Mouse (Mus musculus) lung, embryonic 15.5 days (tissue): Measurements from ENCODE around the gene Arhgef2. TPM values are rescaled to one million over a fixed set of nuclear protein-coding genes. Genes with fewer than 3 reads are reported as not detected.
A peak's percentile ranks its signal among the peaks of the same experiment; 100 is the strongest.

Experiments used
- ATAC-seq: fragments of 200-750 bp; cut with Nextera tagmentation; 2 replicates; pipeline ENCODE4 v1.8.0; 2017; ENCODE audit warnings: moderate number of reproducible peaks, borderline replicate concordance; ENCODE audit not compliant: low FRiP score, low TSS enrichment; ENCODE audit errors: extremely low read depth
- H3K27ac ChIP-seq: fragments of 300-500 bp; sonication (generic); 2 replicates; pipeline ENCODE4 v1.5.1; 2015; ENCODE audit warnings: moderate library complexity, mild to moderate bottlenecking, inconsistent platforms
- H3K27me3 ChIP-seq: fragments of 300-500 bp; sonication (generic); 2 replicates; pipeline ENCODE4 v1.6.1; 2015; ENCODE audit warnings: inconsistent platforms
- H3K36me3 ChIP-seq: fragments of 300-500 bp; sonication (generic); 2 replicates; pipeline ENCODE4 v1.6.1; 2015; ENCODE audit warnings: inconsistent platforms
- H3K4me1 ChIP-seq: fragments of 300-500 bp; sonication (generic); 2 replicates; pipeline ENCODE4 v1.6.1; 2015; ENCODE audit warnings: inconsistent platforms
- H3K4me2 ChIP-seq: fragments of 300-500 bp; sonication (generic); 2 replicates; pipeline ENCODE4 v1.6.1; 2015; ENCODE audit warnings: inconsistent platforms, mild to moderate bottlenecking, moderate library complexity
- H3K4me3 ChIP-seq: fragments of 300-500 bp; sonication (generic); 2 replicates; pipeline ENCODE4 v1.5.1; 2015; ENCODE audit warnings: mild to moderate bottlenecking, inconsistent platforms
- H3K9ac ChIP-seq: fragments of 300-500 bp; sonication (generic); 2 replicates; pipeline ENCODE4 v1.6.1; 2015; ENCODE audit warnings: inconsistent platforms
- H3K9me3 ChIP-seq: fragments of 300-500 bp; sonication (generic); 2 replicates; pipeline ENCODE4 v1.6.1; 2016; ENCODE audit warnings: inconsistent platforms
- WGBS: fragments of 180-500 bp; shearing (Covaris S2); methylation state at CpG from one replicate; pipeline ENCODE4 v1.1.7; 2015; 5-methylcytosine and 5-hydroxymethylcytosine counted together
- polyA plus RNA-seq: library from polyadenylated mRNA; unstranded; fragments of >200 nt; fragmentation: Nextera tagmentation; extraction: Ambion mirVana; gene quantifications from 2 replicates; pipeline ENCODE4 v1.2.1, GENCODE M21; 2015

Gene Arhgef2
- polyA plus RNA-seq, 1 experiment from 2014 or later, result 116 TPM

DNA sequence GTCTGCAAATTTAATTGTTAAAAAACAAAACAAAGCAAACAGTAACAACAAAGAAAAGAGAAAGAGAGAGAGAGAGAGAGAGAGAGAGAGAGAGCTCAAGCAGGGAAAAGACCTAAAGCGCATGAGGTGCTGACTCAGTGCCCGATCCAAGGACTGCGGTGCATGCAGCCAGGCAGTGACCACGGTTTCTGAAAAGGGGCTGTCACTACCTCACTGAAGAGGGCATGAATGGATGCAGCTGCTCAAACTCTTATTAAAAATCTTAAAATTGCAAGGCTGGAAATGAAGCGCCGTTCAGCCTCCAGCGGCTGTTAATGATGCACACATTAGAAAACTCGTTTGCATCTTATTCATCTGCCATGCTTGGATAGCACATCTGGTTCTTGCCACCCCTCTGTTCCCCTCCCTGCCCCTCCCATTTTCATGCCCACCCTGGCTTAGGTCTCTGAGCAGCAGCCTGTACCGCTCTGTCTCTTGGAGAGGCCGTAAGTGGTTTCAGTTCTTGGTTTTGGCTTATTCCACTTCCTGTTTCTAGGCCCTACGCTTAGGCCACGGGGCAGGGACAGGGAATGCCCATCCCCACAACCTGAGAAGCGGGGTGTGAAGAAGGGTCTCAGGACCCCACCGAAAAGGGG, 42.1 kb downstream of the Arhgef2 start:
- no peak for ATAC-seq
- Histone ChIP-seq H3K4me3 (no peak overlapping the region), H3K36me3 (peaks cover 53% of the 10 kb centered on the region), H3K27me3 (no peaks in the 10 kb centered on the region), H3K4me2 (no peak overlapping the region), H3K9ac (no peak overlapping the region), H3K4me1 (peaks cover 5% of the 10 kb centered on the region; the same call in 1 of the 2 replicates), H3K9me3 (no peaks in the 10 kb centered on the region), H3K27ac (no peak overlapping the region)
- WGBS, result 87% methylated on average over 14 of the region's 14 CpGs

GRCm38 (mm10) chr3:88648452-88649168, 42.8 kb downstream of the Arhgef2 start:
- no peak for ATAC-seq
- 82% methylated on average over 12 of the region's 12 CpGs for WGBS
- peaks cover 46% of the 10 kb centered on the region for H3K36me3 ChIP-seq

DNA sequence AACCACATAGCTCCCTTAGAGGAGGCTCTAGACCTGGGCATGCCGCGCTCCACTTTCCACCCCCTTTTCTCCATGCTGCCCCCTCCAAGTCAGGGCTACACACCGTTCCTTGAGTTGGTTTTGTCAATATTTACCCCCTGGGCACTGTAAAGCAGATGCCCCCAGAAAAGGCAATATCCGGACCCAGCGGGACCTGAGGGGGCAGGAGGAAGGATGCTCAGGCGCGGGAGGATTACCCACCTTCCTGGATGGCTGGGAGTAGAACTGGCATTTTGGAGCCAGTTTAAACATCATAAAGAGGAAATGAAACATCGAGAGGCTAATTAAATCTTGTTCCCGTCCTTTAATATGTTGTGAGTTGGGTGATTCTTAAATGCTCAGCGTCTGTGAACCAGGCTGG, 43.4 kb downstream of the Arhgef2 start:
- Histone ChIP-seq H3K27ac (no peak overlapping the region), H3K27me3 (no peaks in the 10 kb centered on the region), H3K9me3 (no peaks in the 10 kb centered on the region), H3K9ac (no peak overlapping the region), H3K4me2 (no peak overlapping the region), H3K4me1 (peaks cover 6% of the 10 kb centered on the region; the same call in 1 of the 2 replicates), H3K4me3 (no peak overlapping the region), H3K36me3 (peaks cover 40% of the 10 kb centered on the region)
- 73% methylated on average over 10 of the region's 10 CpGs for WGBS
- ATAC-seq, result no peak

More at GRCm38 (mm10) chr3:88648452-88649168, 42.8 kb downstream of the Arhgef2 start:
- Histone ChIP-seq H3K9me3 (no peaks in the 10 kb centered on the region), H3K4me1 (peaks cover 6% of the 10 kb centered on the region; the same call in 1 of the 2 replicates), H3K27ac (no peak overlapping the region), H3K4me2 (no peak overlapping the region), H3K9ac (no peak overlapping the region), H3K4me3 (no peak overlapping the region), H3K27me3 (no peaks in the 10 kb centered on the region)

DNA sequence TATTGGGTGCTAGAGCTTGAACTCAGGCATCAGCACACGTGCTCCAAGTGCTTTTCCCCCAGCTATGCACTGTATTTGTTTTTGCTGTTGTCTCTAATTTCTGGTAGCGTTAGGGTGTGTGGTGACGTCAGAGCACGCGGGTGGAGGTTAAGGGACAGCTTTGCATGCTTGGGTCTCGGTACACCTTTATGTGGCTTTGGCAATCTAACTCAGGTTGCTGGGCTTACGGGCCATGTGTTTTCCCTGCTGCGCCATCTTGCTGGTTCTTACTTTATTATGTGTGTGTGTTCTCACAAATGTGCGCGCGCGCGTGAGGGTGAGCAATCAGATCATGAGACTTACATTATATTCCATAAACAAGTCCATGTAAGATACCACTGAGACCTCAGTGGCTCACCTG, 44.2 kb downstream of the Arhgef2 start:
- no peak for ATAC-seq
- peaks cover 32% of the 10 kb centered on the region for H3K36me3 ChIP-seq

GRCm38 (mm10) chr3:88650713-88651504, 45.1 kb downstream of the Arhgef2 start:
- ATAC-seq, result no peak
- Histone ChIP-seq H3K27me3 (no peaks in the 10 kb centered on the region), H3K4me3 (no peak overlapping the region), H3K4me1 (peaks cover 6% of the 10 kb centered on the region; the same call in 1 of the 2 replicates), H3K36me3 (peaks cover 24% of the 10 kb centered on the region), H3K4me2 (no peak overlapping the region), H3K27ac (no peak overlapping the region), H3K9ac (no peak overlapping the region), H3K9me3 (no peaks in the 10 kb centered on the region)
- WGBS, result 61% methylated on average over 13 of the region's 13 CpGs

More for the DNA sequence above, 44.2 kb downstream of the Arhgef2 start:
- H3K9me3 ChIP-seq, result no peaks in the 10 kb centered on the region
- no peaks in the 10 kb centered on the region for H3K27me3 ChIP-seq
- no peak overlapping the region for H3K4me3 ChIP-seq
- H3K4me1 ChIP-seq, result peaks cover 6% of the 10 kb centered on the region; the same call in 1 of the 2 replicates
- no peak overlapping the region for H3K9ac ChIP-seq
- H3K27ac ChIP-seq, result no peak overlapping the region
- no peak overlapping the region for H3K4me2 ChIP-seq
- 87% methylated on average over 13 of the region's 13 CpGs for WGBS

- H3K27ac ChIP-seq, result no peak overlapping the region
- H3K9me3 ChIP-seq, result no peaks in the 10 kb centered on the region
- no peaks in the 10 kb centered on the region for H3K27me3 ChIP-seq
- peaks cover 14% of the 10 kb centered on the region for H3K36me3 ChIP-seq
- no peak overlapping the region for H3K4me2 ChIP-seq
- no peak overlapping the region for H3K4me3 ChIP-seq
- ATAC-seq, result no peak
- peaks cover 6% of the 10 kb centered on the region; the same call in 1 of the 2 replicates for H3K4me1 ChIP-seq
- H3K9ac ChIP-seq, result no peak overlapping the region
- WGBS, result 61% methylated on average over 18 of the region's 18 CpGs
These were observed 46.2 kb downstream of the Arhgef2 start for GRCm38 (mm10) chr3:88651669-88652618.

DNA sequence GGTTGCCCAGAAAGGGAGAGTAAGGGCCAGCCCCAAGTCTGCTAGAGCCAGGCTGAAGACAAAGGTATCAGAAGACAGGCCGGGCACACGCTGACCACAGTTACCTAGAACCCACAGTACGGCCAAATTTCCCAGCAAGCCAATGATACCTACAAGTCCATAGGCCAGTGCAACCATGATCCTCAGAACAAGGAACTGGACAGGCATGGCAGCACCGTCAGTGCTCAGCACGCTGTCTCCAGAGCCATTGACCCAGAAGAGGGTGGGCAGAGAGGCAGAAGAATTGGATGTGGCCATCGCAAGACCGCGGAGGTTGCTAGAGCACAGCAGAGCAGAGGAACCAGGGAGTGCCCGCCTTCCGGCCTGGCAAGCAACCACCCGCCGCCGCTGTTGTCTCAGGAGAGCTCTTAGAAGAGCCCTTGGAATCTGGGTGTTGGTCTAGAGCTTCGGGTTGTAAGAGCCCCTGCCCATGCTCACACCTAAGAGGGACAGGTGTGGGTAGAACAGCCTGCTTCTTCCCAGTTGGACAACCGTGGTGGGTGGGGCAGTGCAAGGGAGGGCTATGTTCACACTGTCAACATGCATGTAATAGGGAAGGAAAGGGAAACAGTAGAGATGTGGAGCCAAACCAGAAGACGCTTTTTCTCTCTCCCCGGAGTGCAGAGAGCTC, 47.2 kb downstream of the Arhgef2 start, which contains the start of gene Rxfp4:
Rxfp4 (minus strand) TSS at position 297 of the 670 bp plus-strand sequence.
- Histone ChIP-seq H3K27me3 (no peaks in the 10 kb centered on the region), H3K4me1 (peaks cover 6% of the 10 kb centered on the region; the same call in 1 of the 2 replicates), H3K27ac (peak within 1 kb of the TSS; percentile 60), H3K36me3 (peaks cover 3% of the 10 kb centered on the region), H3K4me2 (peak within 1 kb of the TSS; percentile 20), H3K9ac (no peak within 1 kb of the TSS), H3K4me3 (no peak within 1 kb of the TSS), H3K9me3 (no peaks in the 10 kb centered on the region)
- peak; percentile 77 for ATAC-seq
- WGBS, result 72% methylated on average over 17 of the region's 17 CpGs

DNA sequence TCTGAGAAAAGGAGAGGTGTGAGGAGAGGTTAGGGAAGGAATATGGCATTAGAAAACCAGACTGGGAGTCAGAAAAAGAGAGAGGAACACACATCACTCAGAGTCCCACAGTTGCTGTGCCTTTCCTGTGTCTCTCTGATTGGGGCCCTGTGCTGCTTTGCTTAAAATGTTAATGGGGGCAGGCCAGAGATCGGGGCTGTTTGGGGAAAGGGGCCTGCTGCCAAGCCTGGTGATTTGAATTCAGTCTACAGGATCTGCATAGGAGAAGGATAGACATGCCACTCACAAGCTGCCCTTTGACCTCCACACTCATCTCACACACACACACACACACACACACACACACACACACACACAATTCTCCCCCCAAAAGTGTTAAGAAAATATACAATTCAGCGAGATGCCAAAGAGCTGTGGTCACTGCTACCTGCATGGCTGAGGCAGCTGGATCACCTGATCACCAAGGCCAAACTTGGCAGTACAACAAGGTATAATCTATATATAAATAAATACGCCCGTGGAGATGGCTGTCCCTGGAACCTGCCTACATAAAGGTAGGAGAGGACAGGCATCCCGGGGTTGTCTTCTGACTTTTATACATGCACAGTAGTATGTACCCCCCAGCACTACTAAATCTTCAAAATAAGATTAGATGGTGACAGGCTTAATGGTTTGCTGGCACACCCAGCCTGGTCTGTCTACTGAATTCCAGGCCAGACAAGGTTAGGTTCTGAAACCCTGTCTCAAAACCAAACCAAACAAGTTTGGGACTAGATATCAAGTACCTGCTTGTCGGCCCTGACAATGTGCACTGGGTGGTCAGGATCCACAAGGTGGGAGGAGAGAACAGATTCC, 48.0 kb downstream of the Arhgef2 start:
- WGBS, result 59% methylated on average over 6 of the region's 6 CpGs
- H3K4me1 ChIP-seq, result peaks cover 6% of the 10 kb centered on the region; the same call in 1 of the 2 replicates
- peak overlapping the region; percentile 60 for H3K27ac ChIP-seq
- no peak overlapping the region for H3K4me3 ChIP-seq
- H3K27me3 ChIP-seq, result no peaks in the 10 kb centered on the region
- no peak for ATAC-seq
- H3K9ac ChIP-seq, result no peak overlapping the region
- H3K9me3 ChIP-seq, result no peaks in the 10 kb centered on the region
- H3K36me3 ChIP-seq, result no peaks in the 10 kb centered on the region
- peak overlapping the region; percentile 20; the same call in 1 of the 2 replicates for H3K4me2 ChIP-seq

DNA sequence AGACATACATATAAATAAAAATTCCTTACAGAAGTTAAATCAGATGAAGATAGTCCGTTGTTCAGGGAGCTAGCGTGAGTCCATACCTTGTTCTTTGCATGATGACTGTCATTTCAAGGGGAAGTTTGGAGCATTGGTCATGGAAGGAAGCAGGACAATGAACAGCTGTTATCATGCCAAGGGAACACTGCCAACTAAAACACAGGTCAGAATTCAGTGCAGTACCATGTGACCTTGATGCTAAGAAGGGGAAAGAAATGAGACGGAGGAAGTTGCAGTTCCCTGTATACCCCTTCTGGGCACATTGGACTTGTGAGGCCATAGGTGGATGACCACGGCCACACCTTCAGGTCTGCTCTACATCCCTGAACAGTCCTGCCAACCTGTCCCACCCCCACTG, 48.9 kb downstream of the Arhgef2 start:
- no peak overlapping the region for H3K4me2 ChIP-seq
- no peak overlapping the region for H3K9ac ChIP-seq
- H3K4me3 ChIP-seq, result no peak overlapping the region
- H3K27ac ChIP-seq, result no peak overlapping the region
- peaks cover 6% of the 10 kb centered on the region; the same call in 1 of the 2 replicates for H3K4me1 ChIP-seq
- no peaks in the 10 kb centered on the region for H3K27me3 ChIP-seq
- ATAC-seq, result no peak; the same call in 1 of the 2 replicates
- H3K9me3 ChIP-seq, result no peaks in the 10 kb centered on the region
- WGBS, result 63% methylated on average over 4 of the region's 4 CpGs
- H3K36me3 ChIP-seq, result no peaks in the 10 kb centered on the region

- Histone ChIP-seq H3K9me3 (no peaks in the 10 kb centered on the region), H3K36me3 (no peaks in the 10 kb centered on the region), H3K27me3 (no peaks in the 10 kb centered on the region), H3K4me2 (no peak overlapping the region), H3K4me3 (no peak overlapping the region), H3K4me1 (peaks cover 6% of the 10 kb centered on the region; the same call in 1 of the 2 replicates), H3K27ac (no peak overlapping the region), H3K9ac (no peak overlapping the region)
- ATAC-seq, result no peak
- WGBS, result 76% methylated on average over 8 of the region's 8 CpGs
These were observed 49.9 kb downstream of the Arhgef2 start for GRCm38 (mm10) chr3:88655619-88656018.
